Comparison of ENCODE assay signal across 8 mouse cellular contexts in genomic region chr11:89921146-89921545, GRCm38 (mm10).
A peak's percentile ranks its signal among the peaks of the same experiment; 100 is the strongest.
DNase-seq lines count a peak whose midpoint lies in the region; ATAC-seq and TF ChIP-seq lines count a peak whose summit lies in the region.

No protein-coding gene starts in this region.

- H3K4me1 ChIP-seq in forebrain, postnatal 0 days (ENCODE audit: insufficient read depth): no peaks in the 10 kb centered on the region
- no peaks in the 10 kb centered on the region for H3K4me1 ChIP-seq in forebrain, embryonic 13.5 days
- no peaks in the 10 kb centered on the region for H3K4me1 ChIP-seq in liver, postnatal 0 days (ENCODE audit: insufficient read depth)
- H3K4me1 ChIP-seq in stomach, postnatal 0 days (replicated peaks; ENCODE audit: control insufficient read depth, insufficient read depth): no peaks in the 10 kb centered on the region

- H3K27me3 ChIP-seq in forebrain, postnatal 0 days (ENCODE audit: insufficient read depth, low read length): no peaks in the 10 kb centered on the region
- no peaks in the 10 kb centered on the region for H3K27me3 ChIP-seq in forebrain, embryonic 13.5 days
- peaks cover 9% of the 10 kb centered on the region; the same call in 1 of the 2 replicates for H3K27me3 ChIP-seq in liver, postnatal 0 days (ENCODE audit: insufficient read depth, low read length)
- H3K27me3 ChIP-seq in stomach, postnatal 0 days (ENCODE audit: control insufficient read depth, insufficient read depth, low read length): no peaks in the 10 kb centered on the region

- DNase-seq in forebrain, postnatal 0 days: peak; percentile 68
- DNase-seq in adrenal gland, postnatal 14 days: peak; percentile 73
- DNase-seq in forelimb bud, embryonic 11.5 days (ENCODE audit: low read depth, low spot score): peak; percentile 55
- peak; percentile 79 for DNase-seq in kidney, postnatal 10 days
- no peak for DNase-seq in liver, postnatal 0 days
- peak; percentile 44 for DNase-seq in stomach, postnatal 0 days (ENCODE audit: low spot score)

- no peak for TF ChIP-seq EP300 in liver, postnatal 0 days (IDR thresholded peaks at IDR 0.05; ENCODE audit: low read depth)
- no peak for TF ChIP-seq EP300 in stomach, postnatal 0 days (optimal IDR thresholded peaks at IDR 0.05)

- H3K9ac ChIP-seq in forebrain, postnatal 0 days: no peak overlapping the region
- H3K9ac ChIP-seq in forebrain, embryonic 13.5 days: no peak overlapping the region
- H3K9ac ChIP-seq in liver, postnatal 0 days (replicated peaks): no peak overlapping the region
- H3K9ac ChIP-seq in stomach, postnatal 0 days (ENCODE audit: low read length): no peak overlapping the region

- no peaks in the 10 kb centered on the region for H3K9me3 ChIP-seq in forebrain, postnatal 0 days (ENCODE audit: low read length)
- H3K9me3 ChIP-seq in forebrain, embryonic 13.5 days (replicated peaks): no peaks in the 10 kb centered on the region
- no peaks in the 10 kb centered on the region for H3K9me3 ChIP-seq in liver, postnatal 0 days (ENCODE audit: low read length)
- no peaks in the 10 kb centered on the region for H3K9me3 ChIP-seq in stomach, postnatal 0 days (ENCODE audit: control insufficient read depth, low read length)

- H3K36me3 ChIP-seq in forebrain, postnatal 0 days (ENCODE audit: insufficient read depth): no peaks in the 10 kb centered on the region
- no peaks in the 10 kb centered on the region for H3K36me3 ChIP-seq in forebrain, embryonic 13.5 days (ENCODE audit: poor library complexity, severe bottlenecking)
- H3K36me3 ChIP-seq in liver, postnatal 0 days (replicated peaks; ENCODE audit: insufficient read depth, low read length): no peaks in the 10 kb centered on the region
- H3K36me3 ChIP-seq in stomach, postnatal 0 days (ENCODE audit: control insufficient read depth, insufficient read depth, low read length): no peaks in the 10 kb centered on the region

- ATAC-seq in forebrain, postnatal 0 days: peak; percentile 67
- ATAC-seq in forebrain, embryonic 13.5 days: no peak
- ATAC-seq in liver, postnatal 0 days: no peak
- peak; percentile 65; the same call in 1 of the 2 replicates for ATAC-seq in stomach, postnatal 0 days (ENCODE audit: low FRiP score, low TSS enrichment)
- no peak for ATAC-seq in erythroid progenitor cell, adult 5-6 weeks (replicated peaks; ENCODE audit: low FRiP score, poor library complexity, severe bottlenecking)

- H3K4me3 ChIP-seq in forebrain, postnatal 0 days (ENCODE audit: low read depth, low read length): no peak overlapping the region
- H3K4me3 ChIP-seq in forebrain, embryonic 13.5 days: no peak overlapping the region
- H3K4me3 ChIP-seq in liver, postnatal 0 days (ENCODE audit: low read depth, low read length): no peak overlapping the region
- no peak overlapping the region for H3K4me3 ChIP-seq in stomach, postnatal 0 days (ENCODE audit: low read depth, low read length)

- WGBS in forebrain, postnatal 0 days: 46% methylated on average over 6 of the region's 6 CpGs
- WGBS in forebrain, embryonic 13.5 days: 55% methylated on average over 6 of the region's 6 CpGs
- whole genome bisulfite sequencing in liver, postnatal 0 days (ENCODE audit: insufficient replicate concordance): 59% methylated on average over 6 of the region's 6 CpGs
- 30% methylated on average over 6 of the region's 6 CpGs for WGBS in stomach, postnatal 0 days

- H3K4me2 ChIP-seq in forebrain, postnatal 0 days (ENCODE audit: low read depth): no peak overlapping the region
- H3K4me2 ChIP-seq in forebrain, embryonic 13.5 days: no peak overlapping the region
- no peak overlapping the region for H3K4me2 ChIP-seq in liver, postnatal 0 days (ENCODE audit: low read depth, low read length)
- H3K4me2 ChIP-seq in stomach, postnatal 0 days (replicated peaks; ENCODE audit: low read depth): no peak overlapping the region

- H3K27ac ChIP-seq in forebrain, postnatal 0 days (ENCODE audit: low read depth, low read length): no peak overlapping the region
- no peak overlapping the region for H3K27ac ChIP-seq in forebrain, embryonic 13.5 days
- no peak overlapping the region for H3K27ac ChIP-seq in liver, postnatal 0 days (ENCODE audit: low read depth)
- H3K27ac ChIP-seq in stomach, postnatal 0 days (replicated peaks): no peak overlapping the region

- TF ChIP-seq CTCF in forebrain, postnatal 0 days (IDR thresholded peaks at IDR 0.05; ENCODE audit: low read depth): peak; percentile 80
- TF ChIP-seq CTCF in liver, postnatal 0 days (IDR thresholded peaks at IDR 0.05; ENCODE audit: low read depth): peak; percentile 53
- TF ChIP-seq CTCF in stomach, postnatal 0 days (IDR thresholded peaks at IDR 0.05; ENCODE audit: low read depth): peak; percentile 83

Comparison
In these comparisons a context has a peak if more than half of its experiments do, and no peak if none do; other contexts are left out.
1. ATAC-seq: peak in forebrain, postnatal 0 days (single experiment) and stomach, postnatal 0 days (single experiment); none in forebrain, embryonic 13.5 days (single experiment), liver, postnatal 0 days (single experiment) and erythroid progenitor cell, adult 5-6 weeks (single experiment).
2. Peak in every context shown above with its lines, with median percentiles within 50 percentile points of each other: CTCF ChIP-seq.